Comparison of ENCODE assay signal across 17 mouse cellular contexts in the genomic region with DNA sequence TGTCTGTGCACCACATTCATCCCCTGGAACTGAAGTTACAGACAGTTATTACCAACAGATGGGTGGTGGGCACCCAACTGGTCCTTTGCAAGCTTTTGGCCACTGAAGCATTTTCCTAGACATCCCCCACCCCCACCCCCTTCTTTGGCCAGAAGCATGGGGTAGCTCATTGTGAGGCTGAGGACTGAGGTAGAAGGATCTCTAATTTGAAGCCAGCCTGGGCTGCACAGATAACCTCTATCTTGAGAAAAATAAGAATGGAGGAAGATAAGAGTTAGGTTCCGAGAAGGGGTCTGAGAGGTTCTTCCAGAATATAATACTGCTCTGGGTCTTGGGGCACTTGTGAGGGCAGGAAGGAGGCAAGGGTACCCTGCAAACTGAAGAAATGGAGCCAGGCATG.
"Had no signal": no experiment of that assay in that cellular context is flagged by ENCODE, and none has a peak within 500 bp of the region (broad histone marks: within the 10 kb centered on the region; RNA-seq: fewer than 3 reads in every experiment).

No protein-coding gene starts in this region.

- ATAC-seq: intestine, postnatal 0 days had no signal

- H3K27me3 ChIP-seq: lung, embryonic 15.5 days; megakaryocyte, embryonic 14.5 days; stomach, embryonic 15.5 days had no signal

- H3K27ac ChIP-seq: kidney, postnatal 0 days; lung, embryonic 15.5 days; stomach, embryonic 15.5 days had no signal

- H3K9ac ChIP-seq: lung, embryonic 15.5 days; stomach, embryonic 15.5 days had no signal

- DNase-seq: kidney, adult 2 months; kidney, postnatal 25 days; lung, adult 18-20 months; lung, postnatal 10 days; lung, postnatal 36 days; midbrain, embryonic 14.5 days; right cerebral cortex, adult 18-20 months; right cerebral cortex, postnatal 14 days; right cerebral cortex, postnatal 4 days; thymus, postnatal 36 days had no signal

- H3K9me3 ChIP-seq: lung, embryonic 15.5 days; megakaryocyte, embryonic 14.5 days; stomach, embryonic 15.5 days had no signal

- H3K4me2 ChIP-seq: lung, embryonic 15.5 days; midbrain, embryonic 11.5 days; stomach, embryonic 15.5 days had no signal

- H3K4me3 ChIP-seq: left cerebral cortex, adult 2 months; lung, embryonic 15.5 days; megakaryocyte, embryonic 14.5 days; stomach, embryonic 15.5 days had no signal
